Mouse (Mus musculus): ENCODE results near the gene Col18a1.

- TF ChIP-seq CTCF (conservative IDR thresholded peaks at IDR 0.05; ENCODE audit: low read length): no peak
- no peak for TF ChIP-seq NANOG (IDR thresholded peaks at IDR 0.05; ENCODE audit: borderline replicate concordance, low read length)
- TF ChIP-seq POU5F1 (IDR thresholded peaks at IDR 0.05; ENCODE audit: borderline replicate concordance, low read length): no peak
Measured at GRCm38 (mm10) chr10:77062393-77063010, 103.8 kb downstream of the Col18a1 start.

Measured in E14TG2a.4 (cell line).